Mouse (Mus musculus) G1E-ER4 (cell line): Measurements from ENCODE around the gene Hipk1. TPM values are rescaled to one million over a fixed set of nuclear protein-coding genes. Genes with fewer than 3 reads are reported as not detected.

ENCODE experiments used
- GATA1 ChIP-seq: IDR thresholded peaks from one replicate; pipeline ENCODE4 v1.8.0; 2012; ENCODE audit warnings: low read length, inconsistent platforms
- polyA plus RNA-seq: library from polyadenylated mRNA; stranded (reverse); fragments of >175 nt; gene quantifications from 2 replicates; pipeline ENCODE4 v1.2.3, GENCODE M21; 2012

Hipk1 gene
- polyA plus RNA-seq, 1 experiment: 40.3 TPM

DNA sequence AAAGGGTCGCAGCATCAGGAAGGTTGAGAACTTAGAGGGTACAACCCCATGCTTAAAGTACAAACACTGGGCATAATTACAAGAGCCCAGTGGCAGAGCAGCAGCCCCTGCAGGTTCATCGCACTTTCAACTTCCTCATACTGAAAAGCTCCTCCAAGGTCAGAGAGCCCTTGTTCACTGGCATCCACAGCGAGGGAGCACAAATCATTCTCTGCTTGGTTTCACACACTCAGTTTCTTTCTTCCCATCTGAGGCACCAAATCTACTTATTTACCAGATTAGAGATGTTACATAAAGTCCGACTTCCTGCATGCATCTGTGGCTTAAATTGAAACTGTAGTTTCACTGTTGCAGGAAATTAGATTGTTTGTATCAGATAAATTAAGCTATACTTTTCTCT lies 18.5 kb downstream of the Hipk1 start:
- no peak for TF ChIP-seq GATA1

DNA sequence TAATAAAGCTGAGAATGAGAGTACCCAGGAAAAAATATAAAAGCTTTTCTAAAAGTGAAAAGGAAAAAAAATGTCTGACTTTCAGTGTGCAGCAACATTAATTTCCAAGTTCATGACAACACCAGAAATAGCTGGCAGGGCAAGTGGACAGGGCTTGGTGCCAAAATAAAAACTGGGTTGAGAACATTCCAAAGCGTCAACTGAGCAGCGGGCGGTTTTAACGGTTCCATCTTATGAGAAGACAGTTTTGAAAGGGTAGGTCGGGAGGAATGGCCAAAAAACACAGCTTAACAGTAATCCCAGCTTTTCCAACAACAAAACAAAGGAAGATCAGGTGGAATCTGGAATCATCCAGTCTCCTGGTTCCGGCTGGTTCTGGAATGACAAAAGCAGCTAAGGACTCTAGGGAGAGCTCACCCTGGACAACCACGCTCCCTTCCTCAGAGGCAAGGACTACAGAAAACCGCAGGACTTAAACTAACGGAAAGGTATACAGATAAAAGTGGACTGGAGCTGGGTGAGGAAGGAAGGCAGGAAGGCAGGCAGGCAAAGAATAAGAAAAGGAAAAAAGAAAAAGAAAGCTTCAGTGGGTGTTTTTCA lies 19.7 kb downstream of the Hipk1 start:
- no peak for TF ChIP-seq GATA1

DNA sequence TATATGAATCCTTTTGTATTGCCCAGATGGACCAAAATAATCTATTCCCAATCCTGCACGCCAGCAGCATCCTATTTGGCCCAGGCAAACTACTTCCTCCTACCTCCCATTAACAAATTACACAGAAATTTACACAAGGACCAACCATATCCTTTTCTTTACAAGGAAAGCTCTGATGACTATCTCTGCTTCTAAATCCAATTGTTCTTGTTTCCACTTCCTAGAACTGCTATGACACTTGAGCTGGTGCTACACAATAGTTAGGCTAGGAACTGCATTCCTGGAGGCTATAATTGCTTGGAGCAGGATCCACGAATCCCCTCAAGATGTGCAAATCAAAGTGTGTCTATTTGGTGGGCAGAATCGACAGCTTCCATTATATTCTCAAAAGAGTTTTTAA lies 24.6 kb downstream of the Hipk1 start:
- no peak for TF ChIP-seq GATA1

DNA sequence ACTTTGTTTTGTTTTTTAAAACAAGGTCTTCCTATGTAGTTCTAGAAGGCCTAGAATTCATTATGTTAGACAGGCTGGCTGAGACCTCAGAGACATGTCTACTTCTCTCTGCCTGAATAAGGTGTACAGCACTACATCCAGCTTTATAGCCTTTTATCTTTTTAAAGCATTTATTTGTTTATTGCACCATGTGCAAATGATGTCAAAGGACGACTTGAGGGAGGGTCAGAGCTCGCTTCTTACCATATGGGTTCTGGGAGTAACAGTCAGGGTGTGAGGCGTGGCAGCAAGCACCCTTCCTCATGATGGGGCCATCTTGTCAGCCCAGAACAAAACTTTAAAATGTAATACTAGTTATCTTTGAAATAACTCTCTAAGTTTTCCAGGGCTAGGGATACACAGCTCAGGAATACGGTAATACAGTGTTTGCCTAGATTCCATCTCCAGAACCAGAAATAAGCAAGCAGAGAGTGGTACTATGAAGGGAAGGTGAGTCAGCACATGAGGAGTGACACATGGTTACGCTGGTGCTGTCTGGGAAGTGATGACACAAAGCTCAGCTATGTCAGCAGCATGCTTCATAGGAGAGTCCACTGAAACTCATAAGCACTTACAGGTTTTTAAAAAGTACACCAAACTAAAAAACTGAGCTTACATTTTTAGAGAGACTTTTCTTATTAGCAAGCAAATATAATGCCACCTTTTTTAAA lies 31.9 kb downstream of the Hipk1 start:
- no peak for TF ChIP-seq GATA1

DNA sequence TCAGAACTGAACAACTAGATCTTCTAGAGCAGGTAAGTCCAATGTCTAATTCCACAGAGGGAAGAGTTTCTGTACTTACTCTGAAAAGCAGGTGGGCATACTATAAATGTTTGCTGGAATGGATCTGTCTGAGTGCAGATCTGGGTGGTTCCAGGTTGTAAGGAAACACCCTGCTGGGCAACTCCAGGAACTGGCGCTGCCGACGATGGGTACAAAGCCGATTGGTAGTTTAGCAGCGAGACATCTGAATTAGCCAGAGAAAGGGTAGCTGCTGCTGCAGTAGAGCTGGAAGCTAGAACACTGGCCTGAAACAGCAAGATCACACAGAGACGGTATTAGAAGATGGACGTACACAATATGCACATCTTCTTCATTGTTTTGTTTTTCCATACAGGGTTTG lies 32.9 kb downstream of the Hipk1 start:
- no peak for TF ChIP-seq GATA1

DNA sequence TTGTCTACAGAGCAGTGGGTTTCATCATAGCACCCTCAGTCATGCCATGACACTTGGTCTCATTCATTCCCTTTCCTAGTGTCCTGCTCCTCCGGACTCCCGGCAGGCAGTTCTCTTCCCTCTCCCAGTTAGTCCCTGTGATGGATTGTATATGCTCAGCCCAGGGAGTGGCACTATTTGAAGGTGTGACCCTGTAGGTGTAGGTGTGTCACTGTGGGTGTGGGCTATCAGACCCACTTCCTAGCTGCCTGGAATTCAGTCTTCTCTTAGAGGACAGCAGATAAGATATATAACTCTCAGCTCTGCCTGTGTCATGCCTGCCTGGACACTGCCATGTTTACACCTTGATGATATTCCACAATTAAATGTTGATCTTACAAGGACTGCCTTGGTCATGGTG lies 34.4 kb downstream of the Hipk1 start:
- TF ChIP-seq GATA1: no peak

DNA sequence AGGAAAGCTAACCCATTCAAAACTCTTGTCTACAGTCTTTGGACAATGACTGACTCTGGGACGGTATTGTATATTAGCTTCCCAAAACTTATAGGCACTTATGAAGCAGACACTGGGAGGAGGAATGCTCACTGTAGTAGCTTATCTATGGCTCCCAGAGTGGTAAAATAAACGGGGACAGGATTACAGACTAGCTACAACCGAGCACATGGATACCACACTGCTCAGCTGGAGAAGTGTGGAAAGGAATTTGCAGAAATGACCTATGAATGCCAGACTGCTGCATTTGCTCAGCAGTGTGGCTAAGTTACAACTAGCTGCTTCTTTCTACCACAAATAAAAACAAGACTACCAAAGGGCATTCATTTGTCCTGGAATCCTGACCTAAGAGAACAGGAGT lies 36.0 kb downstream of the Hipk1 start:
- TF ChIP-seq GATA1: no peak

DNA sequence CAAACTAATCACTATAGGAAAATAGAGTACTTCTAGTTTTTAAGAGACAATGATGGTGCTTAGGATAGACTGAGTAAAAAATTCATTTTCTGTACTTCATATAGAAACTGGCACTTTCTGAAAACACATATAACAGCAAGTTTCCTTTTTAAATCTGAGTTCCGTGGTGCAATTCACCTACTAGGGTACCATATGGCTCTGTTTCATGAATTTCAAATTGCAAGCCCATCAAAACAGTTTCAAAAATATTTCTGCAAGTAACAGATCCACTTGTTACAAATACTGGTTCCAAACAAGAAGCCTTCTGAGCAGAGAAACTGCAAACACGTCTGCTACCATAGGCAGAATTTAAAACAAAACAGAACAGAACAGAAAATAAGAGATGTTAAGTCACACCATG lies 39.8 kb downstream of the Hipk1 start:
- TF ChIP-seq GATA1: no peak

DNA sequence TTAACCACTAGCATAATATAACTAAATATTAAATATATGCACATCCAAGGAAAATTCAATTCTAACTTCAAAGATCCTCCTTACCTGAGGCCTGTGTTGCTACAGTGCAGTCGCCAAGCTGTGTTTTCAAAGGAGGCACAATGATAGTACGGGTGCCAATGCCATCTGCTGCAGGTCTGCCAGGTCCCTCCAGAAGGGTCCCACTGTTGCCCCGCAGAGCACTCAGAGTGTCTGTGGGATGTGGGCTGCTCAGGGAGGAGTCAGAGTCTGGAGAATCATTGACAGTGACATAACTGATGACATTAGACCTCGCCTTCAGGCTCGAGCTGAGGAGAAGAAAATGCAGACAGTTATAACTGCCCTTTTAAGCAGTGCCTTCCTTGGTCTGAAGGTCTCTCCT lies 44.7 kb downstream of the Hipk1 start:
- TF ChIP-seq GATA1: no peak

DNA sequence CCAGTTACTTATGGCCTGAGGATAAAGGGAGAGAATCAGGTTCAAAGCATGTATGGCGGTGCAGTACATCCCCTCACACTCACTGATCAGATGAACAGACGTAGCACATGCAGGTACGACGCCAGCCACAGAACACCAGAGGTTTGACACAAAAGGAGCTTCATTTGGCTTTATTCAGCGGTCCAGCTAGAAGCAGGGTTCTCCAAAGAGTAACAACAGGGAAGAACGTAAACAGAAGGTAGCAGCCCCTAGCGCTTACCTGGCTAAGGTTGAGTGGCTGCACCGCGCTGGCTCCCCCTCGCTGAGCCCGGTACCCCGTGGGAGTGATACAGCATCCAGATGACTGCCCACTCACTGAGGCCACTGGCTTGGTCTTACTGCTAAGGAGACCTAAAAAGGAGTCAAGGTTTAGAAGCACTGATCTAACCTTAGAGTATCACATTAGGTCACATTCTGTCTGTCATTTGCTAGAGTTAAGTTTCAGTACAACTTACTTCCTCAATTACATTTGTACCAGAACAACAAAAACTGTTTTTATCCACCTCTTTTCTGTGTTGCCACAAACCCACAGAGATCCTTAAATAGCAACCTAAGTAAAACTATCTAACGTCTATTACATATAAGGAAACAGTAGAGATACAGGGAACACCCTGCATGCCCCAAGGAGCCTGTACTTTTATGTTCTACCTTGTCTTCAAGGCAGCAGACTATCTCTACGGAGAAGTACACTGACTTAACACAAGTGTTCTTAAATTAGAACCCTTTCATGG lies 46.2 kb downstream of the Hipk1 start:
- TF ChIP-seq GATA1: no peak

DNA sequence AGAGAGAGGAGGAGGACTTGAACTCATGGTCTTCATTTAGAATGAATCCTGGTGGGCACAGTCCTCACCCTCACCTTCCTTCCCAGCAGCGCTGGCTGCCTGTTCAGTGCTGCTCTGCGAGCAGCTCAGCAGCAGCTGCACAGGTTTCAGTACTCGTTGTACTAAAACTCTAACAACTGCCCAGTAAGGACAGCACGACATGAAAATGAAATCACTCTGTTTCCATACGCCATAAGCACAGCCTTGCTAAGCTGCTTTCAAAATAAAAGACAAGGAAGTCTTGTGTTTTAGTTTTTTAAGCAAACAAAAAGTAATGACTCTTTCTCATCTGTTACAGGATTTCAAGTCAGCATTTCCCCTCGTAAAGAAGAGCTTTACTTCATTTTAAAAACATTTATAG lies 48.2 kb downstream of the Hipk1 start:
- TF ChIP-seq GATA1: no peak

DNA sequence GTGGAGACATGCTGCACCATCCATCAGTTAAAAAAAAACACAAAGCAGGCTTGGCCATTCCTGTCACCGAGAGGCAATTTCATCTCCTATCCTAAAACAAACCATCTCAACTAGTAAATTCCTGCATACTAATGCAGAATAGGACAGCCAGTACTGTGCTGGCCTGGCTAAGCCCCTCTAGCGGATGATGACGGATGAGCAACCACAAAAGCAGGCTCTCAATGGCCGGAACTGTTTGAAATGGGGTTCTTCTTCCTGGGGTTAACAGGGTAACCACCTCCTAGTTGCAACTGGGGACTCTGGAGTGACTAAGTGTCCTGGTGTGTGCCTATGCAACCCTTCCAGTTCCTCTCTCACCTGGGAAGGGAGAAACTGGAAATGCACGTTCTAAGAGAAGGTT lies 51.0 kb downstream of the Hipk1 start:
- TF ChIP-seq GATA1: no peak

DNA sequence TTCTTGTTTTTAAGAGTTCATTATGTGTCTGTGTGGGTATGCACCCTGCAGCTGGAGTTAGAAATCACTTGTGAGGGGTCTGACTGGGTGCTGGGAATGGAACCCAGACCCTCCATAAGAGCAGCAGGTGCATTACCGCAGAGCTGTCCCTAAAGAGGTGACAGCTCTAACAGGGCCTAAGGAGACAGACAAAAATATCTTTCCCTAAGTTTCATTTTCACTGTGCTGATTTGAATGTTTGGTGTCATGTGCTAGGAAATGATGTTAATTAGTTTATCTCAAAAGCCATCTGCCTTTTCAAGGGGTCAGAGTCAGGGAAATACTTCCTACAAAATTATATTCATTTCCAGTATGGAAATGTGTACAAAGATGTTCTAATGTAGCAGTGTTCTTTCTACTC lies 52.0 kb downstream of the Hipk1 start, which contains the start of gene Gm10964:
Gm10964 (plus strand) TSS at position 38 of the 400 bp plus-strand sequence.
- no peak for TF ChIP-seq GATA1

DNA sequence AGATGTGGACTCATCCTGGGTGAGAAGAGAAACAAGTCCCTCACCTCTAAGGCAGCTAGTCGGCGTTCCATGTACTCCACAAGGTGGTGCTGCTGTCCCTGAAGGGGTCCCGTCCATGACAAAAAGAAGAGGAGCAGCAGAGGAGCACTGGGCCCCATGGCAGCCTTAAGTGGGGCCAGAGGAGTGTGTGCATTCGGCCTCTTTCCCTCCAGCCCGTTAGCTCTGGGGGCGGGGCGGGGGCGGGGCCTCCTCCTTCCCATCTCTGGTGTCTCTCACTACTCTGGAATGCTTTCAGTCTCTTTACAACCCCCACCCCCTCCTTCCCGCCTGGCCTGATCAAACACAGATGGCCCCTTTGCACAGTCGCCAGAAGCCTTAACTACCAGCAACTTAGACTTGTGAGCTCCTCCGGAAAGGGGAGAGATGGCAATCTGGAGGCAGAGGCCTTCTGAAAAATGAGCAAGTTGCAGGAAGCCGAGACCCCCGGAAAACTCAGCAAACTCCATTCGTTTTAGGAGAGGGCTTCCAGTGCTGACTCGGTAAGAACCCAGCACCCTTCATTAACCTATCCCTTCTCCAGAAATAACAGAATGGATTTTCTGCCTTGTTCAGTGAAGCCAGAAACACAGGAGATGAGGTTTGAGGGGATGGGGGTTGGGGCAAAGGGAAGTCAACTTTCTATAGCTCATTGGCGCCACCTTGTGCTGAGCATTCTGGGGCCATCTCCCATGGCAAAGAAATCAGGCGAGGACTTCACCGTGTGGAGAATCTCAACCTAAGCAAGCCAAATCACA lies 53.4 kb downstream of the Hipk1 start, which contains the start of gene Olfml3:
Olfml3 (minus strand) TSS at position 224 of the 794 bp plus-strand sequence.
- TF ChIP-seq GATA1: no peak

DNA sequence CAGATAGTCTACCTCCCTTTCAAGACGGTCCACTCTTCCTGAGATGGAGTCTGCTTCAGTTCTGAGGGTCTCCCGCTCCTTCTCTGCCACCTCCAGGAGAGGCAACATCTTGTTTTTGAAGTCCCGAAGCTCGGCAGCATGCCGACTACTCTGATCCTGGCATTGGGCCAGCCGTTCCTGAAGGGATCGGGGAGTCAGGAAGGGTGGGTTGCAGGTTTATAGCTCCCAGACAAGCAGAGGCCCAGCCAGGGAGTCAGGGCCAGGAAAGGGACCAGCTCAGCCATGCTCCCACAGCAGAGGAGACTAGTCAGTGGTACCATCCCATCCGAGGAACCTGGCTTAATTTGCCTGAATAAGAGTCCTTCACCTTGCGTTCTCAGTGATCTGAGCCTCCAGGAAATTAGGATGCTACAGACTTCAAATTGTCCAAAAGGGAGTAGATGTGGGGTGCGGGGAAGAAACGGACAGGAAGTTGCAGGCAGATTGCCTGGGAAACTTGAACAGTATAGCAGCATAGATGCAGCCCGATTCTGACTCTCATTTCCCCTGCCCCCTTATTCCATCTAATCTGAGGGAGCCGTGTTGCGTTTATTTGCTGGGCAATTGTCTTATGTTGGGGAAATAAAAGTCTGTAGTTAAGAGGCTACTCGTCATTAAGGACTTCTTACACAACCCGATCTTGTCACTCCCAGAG lies 54.2 kb downstream of the Hipk1 start:
- no peak for TF ChIP-seq GATA1
